Mouse (Mus musculus): ENCODE measurements around the gene Zfp385a.
A peak's percentile ranks its signal among the peaks of the same experiment; 100 is the strongest.

Gene Zfp385a

DNA sequence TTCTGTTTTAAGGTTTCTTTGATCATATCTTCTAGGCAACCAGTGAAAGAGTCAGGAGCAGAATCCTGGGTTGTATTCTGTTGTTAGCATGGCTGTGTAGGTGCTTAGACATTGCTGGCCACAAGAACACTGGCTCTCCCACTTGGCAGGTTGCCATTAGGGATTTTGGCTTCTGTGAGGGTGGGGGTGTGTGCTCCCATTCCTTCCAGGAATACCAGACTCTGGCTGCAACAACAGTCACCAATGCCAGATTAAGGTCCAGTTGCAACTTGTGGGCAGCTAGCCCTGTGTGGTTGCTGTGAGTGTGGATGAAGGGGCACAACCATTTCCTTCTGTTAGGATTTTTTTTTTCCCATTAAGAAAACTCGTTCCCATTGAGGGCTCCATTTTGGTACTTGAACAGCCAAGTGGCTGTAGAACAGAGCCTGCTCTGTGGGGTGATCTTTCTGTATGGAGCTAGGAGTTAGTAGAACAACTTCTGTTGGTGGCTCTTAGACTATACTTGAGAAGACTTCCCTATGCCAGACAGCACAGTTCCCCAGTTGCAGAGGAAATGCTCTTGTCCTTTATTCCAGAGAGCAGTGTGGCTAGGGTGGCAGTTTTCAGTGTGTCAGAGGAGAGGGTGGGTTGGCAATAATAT is 54.0 kb downstream of the Zfp385a start:
- peak; percentile 53 to 70 for DNase-seq

DNA sequence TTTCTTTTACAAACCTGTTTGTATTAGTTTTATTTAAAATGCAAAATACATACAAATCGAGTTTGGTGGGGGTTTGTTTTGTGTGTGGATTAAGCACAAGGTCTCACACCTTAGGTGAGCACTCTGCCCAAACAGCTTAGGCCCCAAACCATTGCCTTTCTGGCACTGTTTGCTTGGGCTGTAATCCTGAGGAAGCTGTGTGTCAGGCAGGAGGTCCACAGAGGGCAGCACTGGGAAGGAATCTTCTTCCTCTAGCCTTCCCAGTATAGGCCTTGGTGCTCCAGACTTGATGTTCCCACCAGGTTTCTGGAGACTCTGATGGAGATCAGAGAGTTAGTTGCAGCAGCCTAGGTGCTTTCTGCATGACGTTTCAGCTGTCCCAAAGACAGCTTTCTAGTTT is 55.2 kb downstream of the Zfp385a start:
- DNase-seq, result peak; percentile 40 to 41

DNA sequence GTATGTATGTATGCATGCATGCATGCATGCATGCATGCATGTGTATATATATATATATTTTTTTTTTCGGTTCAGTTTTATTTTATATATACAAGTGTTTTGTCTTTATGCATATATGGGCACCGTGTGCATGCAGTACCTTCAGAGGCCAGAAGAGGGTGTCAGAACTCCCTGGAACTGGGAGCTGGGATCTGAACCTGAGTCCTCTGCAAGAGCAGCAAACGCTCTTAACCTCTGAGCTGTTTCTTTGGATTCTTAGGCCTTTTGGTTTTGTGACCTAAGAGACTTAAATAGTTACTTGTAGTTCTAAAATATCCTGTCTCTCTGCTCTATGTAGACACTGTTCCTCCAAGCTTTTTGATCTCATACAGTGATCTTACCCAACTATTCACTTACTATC is 55.8 kb downstream of the Zfp385a start:
- peak; percentile 59 to 78 for DNase-seq

DNA sequence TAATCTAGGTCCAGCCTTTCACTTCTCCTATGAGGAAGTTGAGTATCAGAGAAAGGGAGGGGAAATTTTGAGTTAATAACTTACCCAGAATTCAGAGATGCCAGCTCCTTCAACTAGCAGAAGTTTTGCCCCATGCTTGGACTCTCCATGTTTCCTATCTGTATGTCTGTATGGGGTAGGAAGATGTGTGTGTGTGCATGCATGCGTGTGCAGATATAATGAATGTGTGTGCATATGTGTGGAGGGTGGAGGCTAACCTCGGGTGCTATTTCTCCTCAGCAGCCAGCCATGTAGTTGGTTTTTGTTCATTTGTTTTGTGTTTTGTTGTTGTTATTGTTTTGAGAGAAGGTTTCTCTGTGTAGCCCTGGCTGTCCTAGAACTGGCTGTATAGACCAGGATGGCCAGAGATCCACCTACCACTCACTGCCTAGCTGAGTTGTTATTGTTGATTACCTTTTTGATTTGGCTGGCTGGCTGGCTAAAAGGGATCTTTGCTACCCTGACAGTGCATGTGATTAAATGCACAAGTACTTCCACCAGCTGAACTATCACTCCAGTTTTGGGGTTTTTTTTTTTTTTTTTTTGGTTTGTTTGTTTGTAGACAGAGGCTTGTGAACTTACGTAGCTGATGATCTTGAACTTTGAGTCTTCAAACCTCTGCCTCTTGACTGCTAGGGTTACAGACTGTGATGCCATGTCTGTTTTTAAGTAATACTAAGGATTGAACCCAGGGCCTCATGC is 58.3 kb downstream of the Zfp385a start:
- DNase-seq, result no peak

DNA sequence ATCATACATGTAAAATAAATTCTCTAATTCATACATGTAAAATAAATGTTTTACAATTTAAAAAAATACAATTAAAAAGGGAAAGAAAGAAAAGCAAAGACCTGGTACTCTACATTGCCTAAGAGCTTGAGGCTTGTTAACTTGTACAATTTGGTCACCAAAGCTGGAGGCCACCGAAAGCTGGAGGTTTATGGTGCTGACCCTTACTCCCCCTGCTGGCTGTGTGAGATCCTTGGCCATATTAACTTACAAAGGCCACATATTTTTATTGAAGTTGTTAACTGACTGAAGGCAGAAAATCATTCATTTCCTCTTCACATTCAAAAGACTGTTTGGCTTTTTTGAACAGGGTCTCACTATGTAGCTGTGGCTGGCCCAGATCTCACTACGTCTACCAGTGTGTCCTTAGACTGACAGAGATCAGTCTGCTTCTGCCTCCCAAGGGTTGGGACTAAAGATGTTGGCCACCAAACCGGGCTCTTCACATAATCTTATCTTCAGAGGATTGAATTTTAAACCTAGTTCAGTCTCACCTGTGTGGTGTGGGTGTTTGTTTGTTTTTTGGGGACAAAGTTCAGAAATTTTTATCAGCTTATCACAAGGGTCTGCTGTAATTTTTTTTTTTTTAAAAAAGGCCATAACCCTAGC is 59.0 kb downstream of the Zfp385a start:
- DNase-seq, result peak; percentile 43 to 50

DNA sequence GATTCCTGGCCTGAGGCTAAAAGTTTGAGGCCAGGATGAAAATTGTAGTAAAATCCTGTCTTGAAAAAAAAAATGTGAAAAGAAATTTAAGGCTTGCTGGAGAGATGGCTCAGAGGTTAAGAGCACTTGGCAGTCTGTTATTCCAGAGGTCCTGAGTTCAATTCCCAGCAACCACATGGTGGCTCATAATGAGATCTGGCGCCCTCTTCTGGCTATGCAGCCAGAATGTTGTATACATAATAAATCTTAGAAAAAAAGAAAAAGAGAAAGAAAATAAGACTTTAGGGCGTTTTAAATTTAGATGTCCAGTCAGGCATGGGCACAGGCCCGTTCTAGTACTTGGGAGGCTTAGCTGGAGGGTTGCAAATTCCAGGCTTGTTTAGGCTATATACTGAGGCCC is 60.1 kb downstream of the Zfp385a start:
- peak; percentile 48 to 71 for DNase-seq

DNA sequence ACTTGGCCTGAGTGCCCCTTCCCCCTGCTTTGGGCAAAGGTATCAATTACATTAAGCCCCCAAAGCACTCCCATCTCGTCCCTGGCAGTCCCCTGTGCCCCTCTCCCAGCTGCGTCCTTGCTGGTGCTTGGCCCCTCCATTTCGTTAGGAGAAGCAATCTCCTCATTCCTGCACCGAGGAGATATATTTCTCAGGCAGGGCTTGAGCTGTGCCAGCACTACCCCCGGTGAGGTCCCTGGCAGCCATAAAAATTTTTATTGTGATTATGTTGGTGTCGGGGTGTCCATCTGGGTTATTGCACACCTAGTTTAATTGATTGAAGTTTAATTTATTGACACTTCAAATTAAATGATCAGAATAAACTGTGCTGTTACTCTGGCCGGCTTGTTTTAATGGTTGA is 61.9 kb downstream of the Zfp385a start:
- DNase-seq, result no peak

DNA sequence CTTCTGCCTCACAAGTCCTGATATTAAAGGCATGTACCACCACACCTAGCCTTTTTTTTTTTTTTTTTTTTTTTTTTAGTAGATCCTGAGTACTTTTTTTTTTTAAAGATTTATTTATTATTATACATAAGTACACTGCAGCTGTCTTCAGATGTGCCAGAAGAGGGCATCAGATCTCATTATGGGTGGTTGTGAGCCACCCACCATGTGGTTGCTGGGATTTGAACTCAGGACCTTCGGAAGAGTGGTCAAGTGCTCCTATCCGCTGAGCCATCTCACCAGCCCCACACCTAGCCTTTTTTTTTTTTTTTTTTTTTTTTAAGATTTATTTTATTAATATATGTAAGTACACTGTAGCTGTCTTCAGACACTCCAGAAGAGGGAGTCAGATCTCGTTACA is 64.0 kb downstream of the Zfp385a start:
- DNase-seq, result peak in 1 of 2 experiments; percentile 37

DNA sequence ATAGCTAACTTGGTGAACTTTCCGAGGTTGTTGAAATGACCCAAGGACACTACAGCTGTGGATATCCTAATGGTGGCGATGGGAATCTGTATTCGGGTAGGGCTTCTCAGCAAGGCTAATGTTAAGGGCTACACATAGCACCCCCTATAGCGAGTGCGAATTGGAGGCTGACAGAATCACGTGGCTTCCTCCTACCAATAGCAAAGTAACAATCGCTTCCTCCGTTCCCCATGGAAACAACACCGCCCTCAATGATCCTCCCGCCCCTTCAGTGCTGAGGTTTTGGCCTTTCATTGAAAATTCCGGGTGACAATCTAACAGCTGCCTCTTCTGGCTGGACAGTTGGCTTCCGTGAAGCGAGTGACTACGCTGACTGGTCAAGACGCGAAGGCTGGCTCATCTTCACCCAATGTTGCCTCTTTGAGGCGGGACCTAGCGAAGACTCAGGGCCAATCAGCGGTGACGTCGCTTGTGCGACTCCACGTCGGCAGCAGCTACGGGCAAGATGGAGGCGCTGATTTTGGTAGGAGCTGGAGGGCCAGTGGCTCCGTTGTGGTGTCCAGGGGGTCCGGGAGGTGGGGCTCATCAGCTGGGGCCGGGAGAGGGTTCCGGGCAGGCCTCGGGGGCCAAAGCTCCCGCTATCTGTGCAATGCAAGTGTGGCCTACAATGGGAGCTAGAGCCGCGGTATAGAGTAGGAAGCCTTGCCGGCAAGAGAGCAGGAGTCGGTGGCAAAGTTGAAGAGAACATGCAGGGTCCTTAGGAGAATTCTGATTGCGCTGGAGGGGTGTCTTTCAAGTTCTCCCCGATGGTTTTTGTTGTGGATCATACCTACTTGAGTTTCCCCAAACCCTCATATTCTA is 67.2 kb downstream of the Zfp385a start, which contains the start of gene Copz1:
Copz1 (plus strand) TSS at position 296 of the 861 bp plus-strand sequence.
- DNase-seq, result peak; percentile 97 to 99

DNA sequence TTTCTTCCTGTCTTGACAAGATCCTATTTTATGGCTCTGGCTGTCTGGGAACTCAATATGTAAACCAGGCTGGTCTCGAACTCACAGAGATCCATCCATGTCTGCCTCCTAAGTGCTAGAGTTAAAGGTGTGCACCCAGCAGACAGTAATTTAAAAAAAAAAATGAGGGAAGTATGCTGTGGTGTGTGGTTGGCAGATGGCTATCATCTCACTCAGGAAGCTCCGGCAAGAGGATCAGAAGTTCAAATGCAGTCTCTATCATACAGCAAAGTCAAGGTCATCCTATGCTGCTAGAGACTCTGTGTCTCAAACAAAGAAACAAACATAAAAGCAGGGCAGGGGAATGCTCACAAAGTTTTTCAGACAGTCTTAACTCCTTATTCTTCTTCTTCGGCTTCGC is 71.0 kb downstream of the Zfp385a start:
- DNase-seq, result no peak

DNA sequence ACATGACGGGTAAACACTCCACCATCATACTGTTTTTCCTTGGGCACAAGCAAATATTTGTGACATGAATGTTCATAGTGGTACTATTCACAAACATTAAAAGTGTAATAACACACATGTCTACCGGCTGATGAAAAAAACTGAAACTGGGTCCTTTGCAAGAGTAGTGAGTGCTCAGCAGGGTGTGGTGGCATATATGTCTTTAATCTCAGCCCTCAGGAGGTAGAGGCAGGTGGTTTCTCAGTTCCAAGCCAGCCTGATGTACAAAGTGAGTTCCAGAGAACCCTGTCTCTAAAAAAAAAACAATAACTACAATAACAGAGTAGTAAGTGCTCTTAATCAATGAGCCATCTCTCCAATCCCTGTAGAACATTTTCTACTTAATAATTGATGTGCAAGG is 75.1 kb downstream of the Zfp385a start:
- no peak for DNase-seq
